Mouse (Mus musculus): ENCODE data around the gene Lpcat4. TPM values are rescaled to one million over a fixed set of nuclear protein-coding genes. Genes with fewer than 3 reads are reported as not detected.

Lpcat4 gene
- polyA plus RNA-seq, 1 experiment from 2014 or later = 15.9 TPM

DNA sequence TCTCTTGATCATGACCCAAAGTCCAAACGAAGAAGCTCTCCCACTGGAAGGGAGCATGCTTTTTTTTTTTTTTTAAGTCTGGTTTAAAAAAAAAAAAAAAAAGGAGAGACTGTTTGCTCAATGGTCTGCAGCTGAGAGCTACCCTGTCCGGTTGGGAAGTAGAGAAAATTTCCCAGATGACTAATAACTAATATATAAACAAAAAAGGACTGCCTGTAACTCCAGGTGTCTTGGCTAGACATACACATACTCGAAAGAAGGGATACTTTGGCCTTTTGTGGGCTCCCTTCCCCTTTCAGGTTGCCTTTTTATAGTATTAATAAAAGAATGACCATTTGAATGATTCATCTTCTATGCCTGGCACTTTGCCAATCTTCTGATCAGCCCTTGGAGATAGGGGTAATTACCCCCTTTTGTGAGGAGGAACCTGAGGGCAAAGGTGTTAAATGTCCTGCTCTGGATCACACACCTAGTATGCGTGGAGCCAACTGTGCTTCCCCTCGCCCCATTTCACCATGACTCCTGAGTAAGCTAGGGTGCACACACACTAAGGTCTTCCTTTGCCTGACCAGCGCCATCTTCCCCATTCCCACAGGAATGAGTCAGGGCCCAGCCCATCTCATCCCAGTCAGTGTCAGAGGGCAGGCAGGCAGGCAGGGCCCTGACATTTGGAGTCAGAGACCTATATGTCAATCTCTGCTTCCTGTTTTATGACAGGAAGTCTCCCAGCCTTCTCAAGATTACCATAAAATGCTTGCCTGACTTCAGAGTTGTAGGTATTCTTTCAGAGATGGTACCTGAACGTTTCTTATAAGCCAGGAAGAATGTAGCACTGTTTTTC lies 15.6 kb downstream of the Lpcat4 start:
- H3K27me3 ChIP-seq (replicated peaks; ENCODE audit: control insufficient read depth, insufficient read depth, low read length) = no peaks in the 10 kb centered on the region
- 68% methylated on average over 7 of the region's 7 CpGs for WGBS
- H3K9ac ChIP-seq (replicated peaks; ENCODE audit: low read depth, low read length) = no peak overlapping the region
- H3K27ac ChIP-seq (ENCODE audit: low read length) = no peak overlapping the region
- H3K36me3 ChIP-seq (ENCODE audit: control insufficient read depth, insufficient read depth) = no peaks in the 10 kb centered on the region
- no peak overlapping the region for H3K4me2 ChIP-seq (ENCODE audit: low read length)
- H3K4me1 ChIP-seq (replicated peaks; ENCODE audit: control insufficient read depth, insufficient read depth, low read length) = no peaks in the 10 kb centered on the region
- no peak overlapping the region for H3K4me3 ChIP-seq (replicated peaks; ENCODE audit: low read length)
- no peak for ATAC-seq
- H3K9me3 ChIP-seq (ENCODE audit: control insufficient read depth, low read length) = no peaks in the 10 kb centered on the region

DNA sequence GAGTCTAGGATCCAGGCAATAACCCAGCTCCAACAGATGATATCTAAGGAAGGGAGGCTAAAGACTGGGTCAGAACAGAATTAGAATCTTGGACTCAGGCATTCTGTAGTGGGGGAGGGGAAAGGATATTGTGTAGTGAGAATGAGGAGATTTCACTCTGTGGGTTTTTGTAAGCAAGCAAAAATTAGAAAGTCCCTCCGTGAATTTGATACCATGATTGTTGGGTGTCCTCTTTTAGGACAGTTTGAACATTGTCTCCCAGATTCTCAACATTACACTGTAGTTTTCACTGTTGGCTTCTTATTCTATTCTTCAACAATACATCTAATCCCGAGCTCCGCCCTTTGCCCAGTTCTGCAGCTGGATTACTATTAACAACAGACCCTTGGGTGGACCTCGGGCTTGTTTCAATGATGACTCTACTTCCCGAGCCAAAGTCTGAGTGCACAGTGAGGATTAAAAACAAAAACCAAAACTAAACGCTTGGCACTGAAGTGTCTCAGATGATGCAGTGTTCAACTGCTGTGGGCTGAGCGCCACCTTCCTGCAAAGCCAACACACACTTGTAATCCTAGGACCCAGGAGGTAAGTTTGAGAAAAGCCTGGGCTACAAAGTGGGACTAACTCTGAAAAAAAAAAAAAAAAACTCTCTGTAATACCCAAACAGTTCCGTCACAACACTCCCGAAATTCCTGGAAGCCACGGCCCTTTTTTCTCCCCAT lies 20.1 kb downstream of the Lpcat4 start, which contains the start of gene Nutm1:
Gene Nutm1, minus strand, starts transcription at position 51 of the 722 bp plus-strand sequence.
- Histone ChIP-seq H3K27ac (ENCODE audit: low read length) (no peak within 1 kb of the TSS), H3K4me1 (replicated peaks; ENCODE audit: control insufficient read depth, insufficient read depth, low read length) (peaks cover 9% of the 10 kb centered on the region), H3K27me3 (replicated peaks; ENCODE audit: control insufficient read depth, insufficient read depth, low read length) (no peaks in the 10 kb centered on the region), H3K36me3 (ENCODE audit: control insufficient read depth, insufficient read depth) (no peaks in the 10 kb centered on the region), H3K9me3 (ENCODE audit: control insufficient read depth, low read length) (no peaks in the 10 kb centered on the region), H3K4me2 (ENCODE audit: low read length) (no peak within 1 kb of the TSS), H3K9ac (replicated peaks; ENCODE audit: low read depth, low read length) (no peak within 1 kb of the TSS), H3K4me3 (replicated peaks; ENCODE audit: low read length) (no peak within 1 kb of the TSS)
- ATAC-seq = no peak
- 77% methylated on average over 10 of the region's 10 CpGs for WGBS

DNA sequence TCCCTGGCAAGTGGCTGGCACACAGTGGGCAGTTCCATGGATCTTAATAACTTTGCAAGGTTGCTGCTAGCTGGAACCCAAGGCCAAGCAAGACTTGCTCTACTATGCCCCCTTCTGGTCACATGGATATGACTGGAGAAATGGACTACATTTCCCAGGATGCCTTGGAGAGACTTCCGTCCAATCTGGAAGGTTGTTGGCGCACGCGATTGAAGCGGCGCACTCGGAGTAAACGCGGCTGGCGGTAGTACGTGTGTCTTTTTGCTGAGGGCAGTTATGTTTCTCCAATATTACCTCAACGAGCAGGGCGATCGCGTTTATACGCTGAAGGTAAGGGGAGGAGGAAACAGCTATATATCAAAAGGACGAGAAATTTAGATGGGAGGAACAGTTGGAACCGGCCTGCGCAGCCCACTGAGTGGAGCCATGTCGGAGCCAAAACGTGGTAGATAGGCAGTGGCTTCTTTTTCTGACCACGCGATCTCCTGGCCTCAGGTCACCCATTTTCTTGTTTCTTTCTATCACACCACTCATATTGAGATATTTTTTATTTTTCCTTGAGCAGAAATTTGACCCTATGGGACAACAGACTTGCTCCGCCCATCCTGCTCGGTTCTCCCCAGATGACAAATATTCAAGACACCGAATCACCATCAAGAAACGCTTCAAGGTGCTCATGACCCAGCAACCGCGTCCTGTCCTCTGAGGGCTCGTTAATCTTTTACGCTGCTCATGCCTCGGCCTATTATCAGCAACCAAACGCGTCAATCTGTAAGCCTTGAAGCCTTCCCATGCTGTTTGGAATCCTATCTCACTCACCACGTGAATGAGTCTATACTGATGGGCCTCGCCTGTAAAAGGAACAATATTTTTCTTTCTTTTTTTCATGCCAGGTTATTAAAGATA lies 22.7 kb downstream of the Lpcat4 start, which contains the start of gene Nop10:
Gene Nop10, plus strand, starts transcription at position 179 of the 906 bp plus-strand sequence.
- peaks cover 17% of the 10 kb centered on the region for H3K4me1 ChIP-seq (replicated peaks; ENCODE audit: control insufficient read depth, insufficient read depth, low read length)
- H3K9ac ChIP-seq (replicated peaks; ENCODE audit: low read depth, low read length) = peak within 1 kb of the TSS; percentile 65
- no peaks in the 10 kb centered on the region for H3K9me3 ChIP-seq (ENCODE audit: control insufficient read depth, low read length)
- H3K4me2 ChIP-seq (ENCODE audit: low read length) = peak within 1 kb of the TSS; percentile 71
- ATAC-seq = peak; percentile 66
- H3K27ac ChIP-seq (ENCODE audit: low read length) = peak within 1 kb of the TSS; percentile 57
- no peaks in the 10 kb centered on the region for H3K27me3 ChIP-seq (replicated peaks; ENCODE audit: control insufficient read depth, insufficient read depth, low read length)
- 0% methylated on average over 36 of the region's 36 CpGs for WGBS
- peak within 1 kb of the TSS; percentile 73 for H3K4me3 ChIP-seq (replicated peaks; ENCODE audit: low read length)
- H3K36me3 ChIP-seq (ENCODE audit: control insufficient read depth, insufficient read depth) = no peaks in the 10 kb centered on the region

GRCm38 (mm10) chr2:112262779-112263295 lies 23.6 kb downstream of the Lpcat4 start:
- H3K4me3 ChIP-seq (replicated peaks; ENCODE audit: low read length) = peak overlapping the region; percentile 73

DNA sequence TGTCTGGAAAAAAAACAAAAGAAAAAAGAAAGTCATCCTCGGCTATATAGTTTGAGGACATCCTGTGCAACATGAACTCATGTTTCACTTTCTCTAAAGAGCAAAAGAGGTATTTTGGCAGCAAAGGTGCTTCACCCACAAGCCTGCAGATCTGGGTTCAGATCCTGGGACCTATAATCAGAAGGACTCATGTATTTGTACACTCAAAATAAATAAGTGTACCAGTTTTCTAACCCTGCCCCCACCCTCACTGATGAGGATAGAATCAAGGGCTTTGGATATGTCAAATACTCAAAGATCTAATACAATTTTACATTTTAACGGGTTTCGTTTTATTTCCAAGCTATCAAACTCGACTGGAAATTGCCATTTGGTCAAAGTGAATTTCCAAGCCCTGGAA lies 25.1 kb downstream of the Lpcat4 start:
- H3K4me3 ChIP-seq (replicated peaks; ENCODE audit: low read length) = no peak overlapping the region

More at GRCm38 (mm10) chr2:112262779-112263295, 23.6 kb downstream of the Lpcat4 start:
- Histone ChIP-seq H3K4me1 (replicated peaks; ENCODE audit: control insufficient read depth, insufficient read depth, low read length) (peaks cover 23% of the 10 kb centered on the region), H3K9ac (replicated peaks; ENCODE audit: low read depth, low read length) (peak overlapping the region; percentile 65), H3K36me3 (ENCODE audit: control insufficient read depth, insufficient read depth) (no peaks in the 10 kb centered on the region), H3K4me2 (ENCODE audit: low read length) (peak overlapping the region; percentile 71), H3K27me3 (replicated peaks; ENCODE audit: control insufficient read depth, insufficient read depth, low read length) (no peaks in the 10 kb centered on the region), H3K9me3 (ENCODE audit: control insufficient read depth, low read length) (no peaks in the 10 kb centered on the region), H3K27ac (ENCODE audit: low read length) (no peak overlapping the region)
- WGBS = 31% methylated on average over 4 of the region's 4 CpGs
- no peak for ATAC-seq

GRCm38 (mm10) chr2:112265448-112266241 lies 26.4 kb downstream of the Lpcat4 start, which contains the start of gene Slc12a6:
Slc12a6 (plus strand) TSS chr2:112265825.
- Histone ChIP-seq H3K4me1 (replicated peaks; ENCODE audit: control insufficient read depth, insufficient read depth, low read length) (peaks cover 37% of the 10 kb centered on the region), H3K27me3 (replicated peaks; ENCODE audit: control insufficient read depth, insufficient read depth, low read length) (no peaks in the 10 kb centered on the region), H3K9me3 (ENCODE audit: control insufficient read depth, low read length) (no peaks in the 10 kb centered on the region), H3K36me3 (ENCODE audit: control insufficient read depth, insufficient read depth) (no peaks in the 10 kb centered on the region), H3K9ac (replicated peaks; ENCODE audit: low read depth, low read length) (peak within 1 kb of the TSS; percentile 58), H3K27ac (ENCODE audit: low read length) (peak within 1 kb of the TSS; percentile 90), H3K4me3 (replicated peaks; ENCODE audit: low read length) (peak within 1 kb of the TSS; percentile 69), H3K4me2 (ENCODE audit: low read length) (peak within 1 kb of the TSS; percentile 72)
- WGBS = under 1% methylated on average over 75 of the region's 85 CpGs
- ATAC-seq = peak; percentile 93

More for the DNA sequence above, 25.1 kb downstream of the Lpcat4 start:
- no peak for ATAC-seq
- Histone ChIP-seq H3K36me3 (ENCODE audit: control insufficient read depth, insufficient read depth) (no peaks in the 10 kb centered on the region), H3K9me3 (ENCODE audit: control insufficient read depth, low read length) (no peaks in the 10 kb centered on the region), H3K9ac (replicated peaks; ENCODE audit: low read depth, low read length) (no peak overlapping the region), H3K4me1 (replicated peaks; ENCODE audit: control insufficient read depth, insufficient read depth, low read length) (peaks cover 33% of the 10 kb centered on the region), H3K4me2 (ENCODE audit: low read length) (no peak overlapping the region), H3K27me3 (replicated peaks; ENCODE audit: control insufficient read depth, insufficient read depth, low read length) (no peaks in the 10 kb centered on the region), H3K27ac (ENCODE audit: low read length) (no peak overlapping the region)
- WGBS = 84% methylated on average over 4 of the region's 4 CpGs

GRCm38 (mm10) chr2:112266242-112266592 lies 26.9 kb downstream of the Lpcat4 start, which contains the start of gene Gm21985:
Gm21985 (plus strand) TSS chr2:112266314.
- ATAC-seq = peak; percentile 29
- peak within 1 kb of the TSS; percentile 90 for H3K27ac ChIP-seq (ENCODE audit: low read length)
- no peaks in the 10 kb centered on the region for H3K9me3 ChIP-seq (ENCODE audit: control insufficient read depth, low read length)
- H3K27me3 ChIP-seq (replicated peaks; ENCODE audit: control insufficient read depth, insufficient read depth, low read length) = no peaks in the 10 kb centered on the region
- H3K36me3 ChIP-seq (ENCODE audit: control insufficient read depth, insufficient read depth) = no peaks in the 10 kb centered on the region
- peak within 1 kb of the TSS; percentile 58 for H3K9ac ChIP-seq (replicated peaks; ENCODE audit: low read depth, low read length)
- H3K4me2 ChIP-seq (ENCODE audit: low read length) = peak within 1 kb of the TSS; percentile 72
- peaks cover 37% of the 10 kb centered on the region for H3K4me1 ChIP-seq (replicated peaks; ENCODE audit: control insufficient read depth, insufficient read depth, low read length)
- peak within 1 kb of the TSS; percentile 69 for H3K4me3 ChIP-seq (replicated peaks; ENCODE audit: low read length)
- 2% methylated on average over 11 of the region's 11 CpGs for WGBS

DNA sequence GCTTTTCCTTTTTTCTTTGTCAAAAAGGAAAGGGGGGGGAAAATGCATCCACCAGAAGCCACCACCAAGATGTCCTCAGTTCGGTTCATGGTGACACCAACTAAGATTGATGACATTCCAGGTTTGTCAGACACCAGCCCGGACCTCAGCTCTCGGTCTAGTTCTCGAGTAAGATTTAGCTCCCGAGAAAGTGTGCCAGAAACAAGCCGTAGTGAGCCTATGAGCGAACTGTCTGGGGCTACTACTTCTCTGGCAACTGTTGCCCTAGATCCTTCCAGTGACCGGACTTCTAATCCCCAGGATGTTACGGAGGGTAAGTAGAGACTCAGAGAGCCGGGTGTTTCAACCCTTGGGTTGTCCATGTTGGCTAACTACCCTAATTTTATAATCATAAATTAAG lies 27.5 kb downstream of the Lpcat4 start:
- WGBS = 48% methylated on average over 10 of the region's 10 CpGs
- Histone ChIP-seq H3K9ac (replicated peaks; ENCODE audit: low read depth, low read length) (0 out of 2 replicates have a peak overlapping the region, but pooled peaks have one; percentile 2), H3K27me3 (replicated peaks; ENCODE audit: control insufficient read depth, insufficient read depth, low read length) (no peaks in the 10 kb centered on the region), H3K4me3 (replicated peaks; ENCODE audit: low read length) (peak overlapping the region; percentile 69), H3K4me2 (ENCODE audit: low read length) (peak overlapping the region; percentile 57), H3K36me3 (ENCODE audit: control insufficient read depth, insufficient read depth) (no peaks in the 10 kb centered on the region), H3K4me1 (replicated peaks; ENCODE audit: control insufficient read depth, insufficient read depth, low read length) (peaks cover 40% of the 10 kb centered on the region), H3K27ac (ENCODE audit: low read length) (no peak overlapping the region), H3K9me3 (ENCODE audit: control insufficient read depth, low read length) (no peaks in the 10 kb centered on the region)
- no peak for ATAC-seq

All from forebrain, embryonic 16.5 days (tissue).